In genomic region chr16:50528355-50528676, GRCm38 (mm10) we compare ENCODE assay signal across 8 mouse cellular contexts.
DNase-seq lines count a peak whose midpoint lies in the region; ATAC-seq lines count a peak whose summit lies in the region.

No protein-coding gene starts in this region.

- H3K27me3 ChIP-seq in heart, embryonic 13.5 days (replicated peaks): no peaks in the 10 kb centered on the region
- no peaks in the 10 kb centered on the region for H3K27me3 ChIP-seq in forebrain, embryonic 14.5 days (replicated peaks; ENCODE audit: control insufficient read depth, insufficient read depth, low read length)
- no peaks in the 10 kb centered on the region for H3K27me3 ChIP-seq in limb, embryonic 10.5 days (ENCODE audit: low read depth, poor library complexity, severe bottlenecking)
- no peaks in the 10 kb centered on the region for H3K27me3 ChIP-seq in midbrain, embryonic 16.5 days (ENCODE audit: control insufficient read depth, insufficient read depth, low read depth, low read length)

- intact Hi-C loops in heart, postnatal 10 days (cut with DNase I): loop anchor here (1.0 to 5.0 kb wide), 3 partner anchors 97 to 276 kb away; no protein-coding TSS in a partner anchor

- H3K4me3 ChIP-seq in heart, embryonic 13.5 days: peak overlapping the region; percentile 74
- peak overlapping the region; percentile 59 for H3K4me3 ChIP-seq in forebrain, embryonic 14.5 days (ENCODE audit: low read depth, low read length)
- H3K4me3 ChIP-seq in limb, embryonic 10.5 days: peak overlapping the region; percentile 89
- peak overlapping the region; percentile 68 for H3K4me3 ChIP-seq in midbrain, embryonic 16.5 days (ENCODE audit: low read depth, low read length)

- no peaks in the 10 kb centered on the region for H3K36me3 ChIP-seq in heart, embryonic 13.5 days
- H3K36me3 ChIP-seq in forebrain, embryonic 14.5 days (ENCODE audit: control insufficient read depth, insufficient read depth, low read length): no peaks in the 10 kb centered on the region
- H3K36me3 ChIP-seq in limb, embryonic 10.5 days: no peaks in the 10 kb centered on the region
- no peaks in the 10 kb centered on the region for H3K36me3 ChIP-seq in midbrain, embryonic 16.5 days (ENCODE audit: control insufficient read depth, insufficient read depth, low read length)

- no peaks in the 10 kb centered on the region for H3K9me3 ChIP-seq in heart, embryonic 13.5 days
- no peaks in the 10 kb centered on the region for H3K9me3 ChIP-seq in forebrain, embryonic 14.5 days (replicated peaks; ENCODE audit: control insufficient read depth, low read length)
- no peaks in the 10 kb centered on the region for H3K9me3 ChIP-seq in limb, embryonic 10.5 days (replicated peaks)
- H3K9me3 ChIP-seq in midbrain, embryonic 16.5 days (replicated peaks; ENCODE audit: control insufficient read depth, low read length, poor library complexity, severe bottlenecking): no peaks in the 10 kb centered on the region

- ATAC-seq in heart, embryonic 13.5 days (ENCODE audit: extremely low read depth, insufficient number of reproducible peaks, low FRiP score, low TSS enrichment): no peak
- peak; percentile 4 for ATAC-seq in activated CD4-positive, CD25-positive, alpha-beta regulatory T cell, adult 4 months
- ATAC-seq in forebrain, embryonic 14.5 days: peak; percentile 33
- ATAC-seq in midbrain, embryonic 16.5 days: peak; percentile 61

- peak overlapping the region; percentile 97 for H3K27ac ChIP-seq in heart, embryonic 13.5 days (replicated peaks)
- peak overlapping the region; percentile 90 for H3K27ac ChIP-seq in forebrain, embryonic 14.5 days (ENCODE audit: low read depth, low read length)
- peak overlapping the region; percentile 98 for H3K27ac ChIP-seq in limb, embryonic 10.5 days
- H3K27ac ChIP-seq in midbrain, embryonic 16.5 days (ENCODE audit: low read length): peak overlapping the region; percentile 93

- under 1% methylated on average over 9 of the region's 9 CpGs for WGBS in heart, embryonic 13.5 days
- WGBS in forebrain, embryonic 14.5 days: 2% methylated on average over 9 of the region's 9 CpGs
- WGBS in limb, embryonic 10.5 days: 1% methylated on average over 9 of the region's 9 CpGs
- WGBS in midbrain, embryonic 16.5 days: under 1% methylated on average over 9 of the region's 9 CpGs

- peaks cover 19% of the 10 kb centered on the region for H3K4me1 ChIP-seq in heart, embryonic 13.5 days
- peaks cover 6% of the 10 kb centered on the region; the same call in 1 of the 2 replicates for H3K4me1 ChIP-seq in forebrain, embryonic 14.5 days (ENCODE audit: control insufficient read depth, insufficient read depth, low read length)
- H3K4me1 ChIP-seq in limb, embryonic 10.5 days: peaks cover 32% of the 10 kb centered on the region
- peaks cover 4% of the 10 kb centered on the region; the same call in 1 of the 2 replicates for H3K4me1 ChIP-seq in midbrain, embryonic 16.5 days (ENCODE audit: control insufficient read depth, insufficient read depth, low read length)

- H3K9ac ChIP-seq in heart, embryonic 13.5 days: peak overlapping the region; percentile 91
- H3K9ac ChIP-seq in forebrain, embryonic 14.5 days (ENCODE audit: low read length): peak overlapping the region; percentile 85
- H3K9ac ChIP-seq in midbrain, embryonic 16.5 days (ENCODE audit: low read depth, low read length): peak overlapping the region; percentile 81

- DNase-seq in heart, postnatal 10 days: no peak
- peak; percentile 75 for DNase-seq in forebrain, embryonic 14.5 days (ENCODE audit: low spot score)
- DNase-seq in limb, embryonic 10.5 days (ENCODE audit: low spot score): no peak
- no peak for DNase-seq in natural killer cell, adult 2 months (ENCODE audit: low spot score in 2 of 2)
- DNase-seq in spleen, adult 12 weeks (ENCODE audit: low spot score): no peak

- peak overlapping the region; percentile 97 for H3K4me2 ChIP-seq in heart, embryonic 13.5 days
- peak overlapping the region; percentile 99 for H3K4me2 ChIP-seq in forebrain, embryonic 14.5 days (ENCODE audit: low read length)
- H3K4me2 ChIP-seq in midbrain, embryonic 16.5 days (ENCODE audit: low read length): peak overlapping the region; percentile 97
